Mouse (Mus musculus) myocyte (in vitro differentiated cells): Measurements from ENCODE around the gene Adgrg7.

Source experiments
- CEBPB ChIP-seq: IDR thresholded peaks from 2 replicates; pipeline ENCODE4 v1.6.1; 2011; ENCODE audit warnings: mild to moderate bottlenecking, moderate library complexity; ENCODE audit not compliant: poor library complexity, insufficient read depth, severe bottlenecking
- E2F4 ChIP-seq: IDR thresholded peaks from one replicate; pipeline ENCODE4 v1.6.1; 2011; ENCODE audit warnings: mild to moderate bottlenecking, control low read depth, moderate library complexity; ENCODE audit not compliant: insufficient read depth
- MAX ChIP-seq: IDR thresholded peaks from one replicate; pipeline ENCODE4 v1.6.1; 2011; ENCODE audit warnings: low read depth, mild to moderate bottlenecking, control low read depth
- MYOG ChIP-seq, 3 experiments: IDR thresholded peaks; one replicate each; pipeline ENCODE4 v1.6.1; 2011; ENCODE audit warnings: control low read depth in 2 of 3, low read depth in 2 of 3, mild to moderate bottlenecking in 2 of 3; ENCODE audit not compliant: insufficient read length in 2 of 3, control insufficient read depth in 1 of 3, insufficient read depth in 1 of 3
- POLR2A ChIP-seq: IDR thresholded peaks from one replicate; pipeline ENCODE4 v1.6.1; 2011; ENCODE audit warnings: low read depth, mild to moderate bottlenecking, control low read depth, moderate library complexity; ENCODE audit not compliant: insufficient read length

GRCm38 (mm10) chr16:56795481-56796139 is at the start of gene Adgrg7:
- TF ChIP-seq POLR2A: no peak
- TF ChIP-seq MYOG (IDR thresholded peaks at IDR 0.05; ENCODE audit: control insufficient read depth in 1 of 3, insufficient read depth in 1 of 3, insufficient read length in 2 of 3, low read depth in 2 of 3): no peak
- no peak for TF ChIP-seq CEBPB
- no peak for TF ChIP-seq E2F4
- no peak for TF ChIP-seq MAX
